Mouse (Mus musculus) megakaryocyte, embryonic 14.5 days (primary cell): Measurements from ENCODE around the gene Fermt2.

ENCODE experiments used
- FLI1 ChIP-seq: IDR thresholded peaks from 2 replicates; pipeline ENCODE4 v1.6.1; 2012; ENCODE audit warnings: low read length, inconsistent platforms, mixed read lengths
- GATA1 ChIP-seq: IDR thresholded peaks from 3 replicates; pipeline ENCODE4 v1.6.1; 2012; ENCODE audit warnings: mixed read lengths, low read length, inconsistent platforms, borderline replicate concordance

GRCm38 (mm10) chr14:45544905-45545304, 15.0 kb upstream of the Fermt2 start:
- TF ChIP-seq GATA1 (no peak), FLI1 (no peak)
